Mouse (Mus musculus) urinary bladder, adult 18-20 months (tissue): ENCODE data around the gene Uqcrq.

ENCODE experiments used
- DNase-seq, 2 experiments: peaks; one replicate each; pipeline ENCODE4 v3.0.0; 2022; ENCODE audit warnings: low spot score in 2 of 2, mixed read lengths in 2 of 2

The Uqcrq gene

GRCm38 (mm10) chr11:53411738-53412137 lies 18.9 kb downstream of the Uqcrq start:
- no peak for DNase-seq

DNA sequence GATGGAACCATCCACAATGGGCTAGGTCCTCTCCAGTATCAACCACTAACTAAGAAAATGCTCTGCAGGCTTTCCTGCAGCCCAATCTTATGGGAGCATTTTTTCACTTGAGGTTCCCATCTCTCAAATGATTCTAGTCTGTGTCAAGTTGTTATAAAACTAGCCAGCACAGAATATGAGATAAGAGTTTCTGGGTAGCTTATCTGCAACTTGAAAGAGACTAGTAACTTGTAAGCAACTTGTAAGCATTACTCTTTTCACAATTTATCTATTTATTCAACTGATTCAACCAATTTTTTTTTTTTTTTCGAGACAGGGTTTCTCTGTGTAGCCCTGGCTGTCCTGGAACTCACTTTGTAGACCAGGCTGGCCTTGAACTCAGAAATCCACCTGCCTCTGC lies 27.0 kb downstream of the Uqcrq start:
- no peak for DNase-seq

GRCm38 (mm10) chr11:53393856-53394255 lies 36.8 kb downstream of the Uqcrq start:
- no peak for DNase-seq

DNA sequence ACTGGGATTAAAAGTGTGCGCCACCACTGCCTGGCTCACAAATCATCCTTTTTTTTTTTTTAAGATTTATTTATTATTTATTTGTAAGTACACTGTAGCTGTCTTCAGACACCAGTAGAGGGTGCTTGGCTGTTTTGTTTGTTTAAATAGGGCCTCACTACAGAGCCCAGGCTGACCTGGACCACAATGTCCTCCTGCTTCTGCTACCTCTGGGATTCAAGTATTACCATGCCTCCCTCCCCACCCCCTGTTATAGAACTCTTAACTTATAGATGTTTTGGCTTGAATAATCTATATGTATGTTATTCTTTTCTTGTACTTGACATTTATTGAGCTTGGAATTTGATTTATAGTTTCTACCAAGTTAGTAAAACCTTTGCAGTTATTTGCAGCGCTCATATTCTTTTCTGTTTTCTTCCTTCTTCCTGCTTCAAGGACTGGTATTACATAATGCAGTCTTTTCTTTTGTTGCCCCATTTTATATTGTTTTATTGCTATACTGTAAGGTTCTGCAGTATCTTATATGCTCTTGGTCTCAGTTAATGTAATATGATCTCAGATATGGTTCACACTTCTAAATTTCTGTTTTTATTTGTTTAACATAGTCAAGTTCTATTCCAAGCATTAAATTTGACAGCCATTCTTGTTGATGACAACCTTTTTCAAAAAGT lies 46.7 kb downstream of the Uqcrq start:
- no peak for DNase-seq

DNA sequence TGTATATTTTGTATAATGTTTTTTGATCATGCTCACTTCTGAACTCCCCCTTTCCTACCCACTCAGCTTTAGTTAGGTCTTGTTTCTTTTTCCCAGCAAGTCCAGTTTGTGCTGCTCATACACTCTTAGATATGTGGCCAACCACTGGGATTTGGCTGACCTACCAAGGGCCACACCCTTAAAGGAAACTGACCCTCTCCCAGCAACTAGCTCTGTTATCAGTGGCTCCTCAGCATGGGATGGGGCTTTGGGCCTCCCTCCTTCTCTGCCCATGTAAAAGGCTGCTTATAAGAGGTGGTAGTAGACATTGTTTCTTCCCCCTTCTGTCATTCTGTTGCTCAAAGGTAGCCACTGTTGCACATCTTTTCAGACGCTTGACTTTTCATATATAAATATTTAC lies 51.7 kb downstream of the Uqcrq start:
- no peak for DNase-seq
